Mouse (Mus musculus): ENCODE results near the gene Atp6v0e. TPM values are rescaled to one million over a fixed set of nuclear protein-coding genes. Genes with fewer than 3 reads are reported as not detected.

Atp6v0e gene
- total RNA-seq, 2 experiments from 2014 or later: 53.8 to 59.3 TPM

GRCm38 (mm10) chr17:26677711-26678637, 14.9 kb downstream of the Atp6v0e start:
- DNase-seq (ENCODE audit: low spot score in 2 of 2): no peak

GRCm38 (mm10) chr17:26681276-26681675, 18.2 kb downstream of the Atp6v0e start:
- DNase-seq (ENCODE audit: low spot score in 2 of 2): no peak

GRCm38 (mm10) chr17:26686334-26687000, 23.4 kb downstream of the Atp6v0e start:
- DNase-seq (ENCODE audit: low spot score in 2 of 2): no peak

GRCm38 (mm10) chr17:26688795-26689735, 26.0 kb downstream of the Atp6v0e start:
- DNase-seq (ENCODE audit: low spot score in 2 of 2): peak in 1 of 2 experiments; percentile 83

GRCm38 (mm10) chr17:26689810-26690209, 26.8 kb downstream of the Atp6v0e start:
- no peak for DNase-seq (ENCODE audit: low spot score in 2 of 2)

GRCm38 (mm10) chr17:26690236-26690635, 27.2 kb downstream of the Atp6v0e start:
- no peak for DNase-seq (ENCODE audit: low spot score in 2 of 2)

- DNase-seq (ENCODE audit: low spot score in 2 of 2): peak in 1 of 2 experiments; percentile 63
Measured at GRCm38 (mm10) chr17:26691110-26691509, 28.1 kb downstream of the Atp6v0e start.

GRCm38 (mm10) chr17:26693424-26693823, 30.4 kb downstream of the Atp6v0e start:
- no peak for DNase-seq (ENCODE audit: low spot score in 2 of 2)

GRCm38 (mm10) chr17:26694171-26694570, 31.1 kb downstream of the Atp6v0e start:
- DNase-seq (ENCODE audit: low spot score in 2 of 2): no peak

GRCm38 (mm10) chr17:26695193-26695592, 32.2 kb downstream of the Atp6v0e start:
- no peak for DNase-seq (ENCODE audit: low spot score in 2 of 2)

- no peak for DNase-seq (ENCODE audit: low spot score in 2 of 2)
Measured at GRCm38 (mm10) chr17:26698846-26699245, 35.8 kb downstream of the Atp6v0e start.

GRCm38 (mm10) chr17:26699819-26700616, 37.0 kb downstream of the Atp6v0e start:
- DNase-seq (ENCODE audit: low spot score in 2 of 2): no peak

GRCm38 (mm10) chr17:26701565-26701964, 38.5 kb downstream of the Atp6v0e start:
- DNase-seq (ENCODE audit: low spot score in 2 of 2): no peak

GRCm38 (mm10) chr17:26702621-26703020, 39.6 kb downstream of the Atp6v0e start:
- no peak for DNase-seq (ENCODE audit: low spot score in 2 of 2)

GRCm38 (mm10) chr17:26703671-26704070, 40.6 kb downstream of the Atp6v0e start:
- DNase-seq (ENCODE audit: low spot score in 2 of 2): no peak

- DNase-seq (ENCODE audit: low spot score in 2 of 2): peak in 1 of 2 experiments; percentile 50
Measured at GRCm38 (mm10) chr17:26705463-26706359, 42.7 kb downstream of the Atp6v0e start.

GRCm38 (mm10) chr17:26707066-26707465, 44.0 kb downstream of the Atp6v0e start:
- DNase-seq (ENCODE audit: low spot score in 2 of 2): no peak

- DNase-seq (ENCODE audit: low spot score in 2 of 2): no peak
Measured at GRCm38 (mm10) chr17:26708499-26708898, 45.5 kb downstream of the Atp6v0e start.

GRCm38 (mm10) chr17:26708993-26709590, 46.1 kb downstream of the Atp6v0e start:
- DNase-seq (ENCODE audit: low spot score in 2 of 2): no peak

Data from layer of hippocampus, postnatal 14 days (tissue).